Mouse (Mus musculus) heart, embryonic 11.5 days (tissue): ENCODE data around the gene Ghrh. TPM values are rescaled to one million over a fixed set of nuclear protein-coding genes. Genes with fewer than 3 reads are reported as not detected.

Experiments used
- ATAC-seq: fragments of 200-750 bp; cut with Nextera tagmentation; replicated peaks from 2 replicates; pipeline ENCODE4 v1.8.0; 2017; ENCODE audit warnings: moderate library complexity; ENCODE audit not compliant: insufficient number of reproducible peaks, low FRiP score, low TSS enrichment
- H3K27ac ChIP-seq: fragments of 300-500 bp; sonication (generic); 2 replicates; pipeline ENCODE4 v1.5.1; 2014; ENCODE audit warnings: mild to moderate bottlenecking, low read depth, low read length
- H3K27me3 ChIP-seq: fragments of 300-500 bp; sonication (generic); 2 replicates; pipeline ENCODE4 v1.6.1; 2014; ENCODE audit warnings: mild to moderate bottlenecking, low read length, mixed read lengths; ENCODE audit not compliant: control insufficient read depth, insufficient read depth
- H3K36me3 ChIP-seq: fragments of 300-500 bp; sonication (generic); 2 replicates; pipeline ENCODE4 v1.6.1; 2014; ENCODE audit warnings: mild to moderate bottlenecking, low read length, moderate library complexity, mixed read lengths; ENCODE audit not compliant: control insufficient read depth, insufficient read depth
- H3K4me1 ChIP-seq: fragments of 300-500 bp; sonication (generic); 2 replicates; pipeline ENCODE4 v1.6.1; 2014; ENCODE audit warnings: low read length; ENCODE audit not compliant: control insufficient read depth, insufficient read depth
- H3K4me2 ChIP-seq: fragments of 300-500 bp; sonication (generic); 2 replicates; pipeline ENCODE4 v1.6.1; 2014; ENCODE audit warnings: mild to moderate bottlenecking, moderate library complexity
- H3K4me3 ChIP-seq: fragments of 300-500 bp; sonication (generic); 2 replicates; pipeline ENCODE4 v1.5.1; 2014; ENCODE audit warnings: low read depth, low read length
- H3K9ac ChIP-seq: fragments of 300-500 bp; sonication (generic); 2 replicates; pipeline ENCODE4 v1.6.1; 2014; ENCODE audit warnings: mild to moderate bottlenecking, low read depth, low read length, moderate library complexity
- H3K9me3 ChIP-seq: fragments of 300-500 bp; sonication (generic); replicated peaks from 2 replicates; pipeline ENCODE4 v1.6.1; 2016; ENCODE audit warnings: low read length; ENCODE audit not compliant: control insufficient read depth
- WGBS: fragments of 180-500 bp; shearing (Covaris S2); extraction: QIAGEN DNeasy Blood & Tissue Kit; methylation state at CpG from one replicate; pipeline ENCODE4 v1.1.7; 2014; ENCODE audit not compliant: insufficient replicate concordance; 5-methylcytosine and 5-hydroxymethylcytosine counted together
- polyA plus RNA-seq: library from polyadenylated mRNA; unstranded; fragments of >200 nt; fragmentation: Nextera tagmentation; extraction: Ambion mirVana; gene quantifications from 2 replicates; pipeline ENCODE4 v1.2.1, GENCODE M21; 2014

Gene Ghrh
- polyA plus RNA-seq, 1 experiment from 2014 or later: not detected

DNA sequence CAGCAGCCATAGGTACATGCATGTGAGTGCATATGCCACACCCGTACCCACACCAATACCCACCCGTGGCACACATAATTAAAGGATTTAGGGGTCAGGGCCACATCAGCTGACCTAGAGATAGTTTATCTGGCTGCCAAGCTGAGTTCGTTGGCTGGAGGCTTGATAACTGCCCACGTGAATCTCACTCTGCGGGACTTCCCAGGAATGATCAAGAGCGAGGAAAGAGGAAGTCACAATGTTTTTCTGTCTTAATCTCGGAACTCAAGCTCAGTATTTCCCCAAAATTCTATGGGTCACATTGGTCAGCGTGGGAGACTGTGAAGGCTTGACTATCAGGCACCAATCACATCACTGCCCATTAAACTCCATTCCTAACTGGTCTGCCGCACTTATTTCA is 19.5 kb upstream of the Ghrh start:
- no peak for ATAC-seq
- no peaks in the 10 kb centered on the region for H3K27me3 ChIP-seq
- H3K4me2 ChIP-seq: peak overlapping the region; percentile 91
- WGBS: 59% methylated on average over 9 of the region's 9 CpGs
- H3K9ac ChIP-seq: peak overlapping the region; percentile 94
- peak overlapping the region; percentile 90 for H3K4me3 ChIP-seq
- peaks cover 20% of the 10 kb centered on the region for H3K4me1 ChIP-seq
- no peak overlapping the region for H3K27ac ChIP-seq
- no peaks in the 10 kb centered on the region for H3K9me3 ChIP-seq
- no peaks in the 10 kb centered on the region for H3K36me3 ChIP-seq

DNA sequence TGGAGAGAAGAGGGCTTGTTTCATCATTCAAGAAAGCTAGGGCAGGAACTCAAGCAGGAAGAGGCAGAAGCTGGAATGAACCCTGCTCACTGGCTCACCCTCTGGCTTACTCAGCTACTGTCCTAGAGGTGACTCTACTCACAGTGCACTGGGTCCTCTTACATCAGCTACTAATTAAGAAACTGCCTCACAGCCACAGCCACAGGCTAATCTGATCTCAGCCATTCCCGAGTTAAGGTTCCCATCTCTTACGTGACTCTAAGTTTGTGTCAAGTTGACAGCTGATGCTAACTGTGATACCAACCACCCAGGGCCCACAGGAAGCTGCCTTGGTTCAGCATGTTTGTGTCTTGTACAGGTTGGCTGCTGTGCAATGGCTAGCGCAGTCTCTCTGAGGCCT is 15.7 kb upstream of the Ghrh start:
- Histone ChIP-seq H3K27ac (no peak overlapping the region), H3K9me3 (no peaks in the 10 kb centered on the region), H3K36me3 (no peaks in the 10 kb centered on the region), H3K4me1 (peaks cover 10% of the 10 kb centered on the region), H3K9ac (no peak overlapping the region), H3K27me3 (no peaks in the 10 kb centered on the region), H3K4me3 (no peak overlapping the region), H3K4me2 (no peak overlapping the region)
- no peak for ATAC-seq
- WGBS: 64% methylated on average over 3 of the region's 3 CpGs

DNA sequence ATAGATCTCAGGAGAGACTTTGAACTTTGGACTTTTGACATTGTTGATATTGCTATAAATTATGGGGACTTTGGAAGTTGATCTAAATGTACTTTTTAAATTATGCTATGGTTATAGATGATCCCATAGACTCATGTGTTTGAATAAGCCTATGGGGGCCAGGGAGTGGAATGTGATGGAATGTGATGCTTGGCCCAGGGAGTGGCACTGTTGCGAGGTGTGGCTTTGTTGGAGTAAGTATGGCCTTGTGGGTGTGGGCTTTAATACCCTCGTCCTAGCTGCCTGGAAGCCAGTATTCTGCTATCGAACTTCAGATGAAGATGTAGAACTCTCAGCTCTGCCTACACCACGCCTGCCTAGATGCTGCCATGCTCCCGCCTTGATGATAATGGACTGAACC is 12.7 kb upstream of the Ghrh start:
- Histone ChIP-seq H3K9ac (no peak overlapping the region), H3K4me3 (no peak overlapping the region), H3K27ac (no peak overlapping the region), H3K9me3 (no peaks in the 10 kb centered on the region), H3K4me1 (peaks cover 5% of the 10 kb centered on the region; the same call in 1 of the 2 replicates), H3K27me3 (no peaks in the 10 kb centered on the region), H3K4me2 (no peak overlapping the region), H3K36me3 (no peaks in the 10 kb centered on the region)
- 79% methylated on average over 5 of the region's 5 CpGs for WGBS
- no peak for ATAC-seq

DNA sequence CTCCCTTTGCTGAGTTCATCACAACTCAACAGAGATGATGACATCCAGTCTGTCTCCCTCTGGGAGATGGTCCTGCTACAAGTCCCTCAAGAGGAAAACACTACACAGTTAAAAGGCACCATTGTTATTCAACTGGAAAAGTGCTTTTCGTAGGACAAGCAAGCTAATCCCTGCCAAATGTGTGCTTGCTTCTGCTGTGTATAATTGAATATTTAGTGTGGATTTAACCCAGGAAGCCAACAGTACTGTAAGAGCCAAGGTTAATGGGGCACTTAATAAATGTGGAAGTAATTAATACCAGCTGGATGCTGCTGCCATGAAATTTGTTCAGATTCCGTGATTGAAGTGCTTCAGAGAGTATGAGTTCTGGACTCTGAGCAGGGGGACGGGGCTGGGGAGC is 6.8 kb upstream of the Ghrh start:
- no peaks in the 10 kb centered on the region for H3K36me3 ChIP-seq
- 83% methylated on average over 3 of the region's 3 CpGs for WGBS
- no peaks in the 10 kb centered on the region for H3K27me3 ChIP-seq

DNA sequence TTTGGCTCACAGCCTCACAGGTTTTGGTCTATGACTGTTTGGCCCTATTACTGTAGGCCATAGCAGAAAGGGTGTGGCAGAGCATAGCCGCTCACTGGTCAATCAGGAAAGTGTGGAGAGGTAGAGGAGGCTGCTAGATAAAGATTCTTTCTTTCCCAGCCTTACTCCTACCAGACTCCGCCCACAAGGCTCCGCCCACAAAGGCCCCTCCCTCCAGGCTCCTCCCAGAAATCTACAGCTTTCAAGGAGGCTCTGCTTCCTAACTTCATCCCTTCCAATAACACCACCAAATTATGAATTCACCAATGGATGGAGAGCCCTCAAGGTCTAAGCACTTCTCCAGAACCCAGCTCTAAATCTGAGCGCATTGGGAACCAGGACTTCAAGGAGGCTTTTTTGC is 5.9 kb upstream of the Ghrh start:
- WGBS: 58% methylated on average over 4 of the region's 4 CpGs
- no peak for ATAC-seq
- no peaks in the 10 kb centered on the region for H3K9me3 ChIP-seq
- H3K9ac ChIP-seq: no peak overlapping the region
- no peak overlapping the region for H3K4me2 ChIP-seq
- H3K4me1 ChIP-seq: no peaks in the 10 kb centered on the region
- H3K27me3 ChIP-seq: no peaks in the 10 kb centered on the region
- H3K36me3 ChIP-seq: no peaks in the 10 kb centered on the region
- H3K27ac ChIP-seq: no peak overlapping the region
- no peak overlapping the region for H3K4me3 ChIP-seq

More for the DNA sequence above, 6.8 kb upstream of the Ghrh start:
- Histone ChIP-seq H3K9me3 (no peaks in the 10 kb centered on the region), H3K4me2 (no peak overlapping the region), H3K4me3 (no peak overlapping the region), H3K27ac (no peak overlapping the region), H3K4me1 (no peaks in the 10 kb centered on the region), H3K9ac (no peak overlapping the region)
- no peak for ATAC-seq

DNA sequence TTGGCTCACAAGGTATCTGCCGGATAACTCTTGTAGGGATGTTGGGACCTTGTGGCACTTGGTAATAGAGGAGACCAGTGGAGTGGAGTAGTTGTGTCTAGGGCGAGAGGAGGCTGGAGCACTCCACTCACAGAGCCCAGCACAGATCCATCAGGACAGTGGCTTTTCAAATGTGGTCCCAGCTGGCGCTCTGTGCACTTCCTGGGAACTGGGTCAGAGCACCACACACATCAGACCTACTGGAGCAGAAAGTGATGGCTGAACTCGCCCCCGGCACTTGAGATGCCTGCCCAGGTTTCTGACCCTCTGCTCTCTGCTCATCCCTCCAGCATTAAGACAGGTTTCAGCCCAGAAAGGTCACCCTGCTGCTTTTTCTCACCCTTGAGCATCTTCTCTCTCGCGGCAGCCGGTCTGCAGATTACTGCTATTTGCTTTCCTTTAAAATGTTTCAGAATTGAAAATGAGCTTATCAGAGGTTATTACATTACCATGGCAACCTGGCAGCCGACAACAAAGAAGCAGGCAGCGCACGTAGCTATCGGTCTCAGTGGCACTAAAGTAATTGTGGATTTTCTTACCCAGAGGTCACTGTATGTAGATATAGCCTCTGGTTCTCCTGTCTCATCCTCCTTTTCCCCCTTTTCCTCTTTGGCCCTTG is 1.9 kb upstream of the Ghrh start:
- H3K4me1 ChIP-seq: peaks cover 6% of the 10 kb centered on the region; the same call in 1 of the 2 replicates
- no peak overlapping the region for H3K27ac ChIP-seq
- H3K4me2 ChIP-seq: no peak overlapping the region
- no peak overlapping the region for H3K4me3 ChIP-seq
- no peaks in the 10 kb centered on the region for H3K36me3 ChIP-seq
- H3K9ac ChIP-seq: no peak overlapping the region
- no peaks in the 10 kb centered on the region for H3K27me3 ChIP-seq
- ATAC-seq: no peak
- H3K9me3 ChIP-seq: no peaks in the 10 kb centered on the region
- WGBS: 55% methylated on average over 12 of the region's 12 CpGs

DNA sequence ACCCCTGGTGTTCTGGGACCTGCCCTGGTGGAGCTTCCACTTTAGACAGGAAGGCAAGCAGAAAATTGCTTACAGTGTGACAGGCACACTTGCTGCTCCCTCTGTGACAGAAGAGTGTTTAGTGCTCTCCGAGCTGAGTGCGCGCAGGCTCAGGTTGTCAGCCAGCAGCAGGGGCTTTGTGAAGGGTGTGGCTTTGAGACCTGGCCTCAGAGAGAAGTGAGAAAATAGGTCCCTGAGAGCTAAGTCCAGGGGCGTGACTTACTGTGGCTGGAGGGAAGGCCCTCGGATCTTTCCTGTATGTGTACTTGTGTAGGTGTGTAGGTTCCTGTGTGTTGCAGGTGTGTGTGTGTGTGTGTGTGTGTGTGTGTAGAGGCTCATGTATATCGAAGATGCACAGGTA is 4.0 kb downstream of the Ghrh start:
- WGBS: 62% methylated on average over 6 of the region's 6 CpGs
- H3K4me3 ChIP-seq: no peak overlapping the region
- H3K9ac ChIP-seq: no peak overlapping the region
- peaks cover 6% of the 10 kb centered on the region; the same call in 1 of the 2 replicates for H3K4me1 ChIP-seq
- H3K36me3 ChIP-seq: no peaks in the 10 kb centered on the region
- no peak for ATAC-seq
- no peaks in the 10 kb centered on the region for H3K9me3 ChIP-seq
- H3K4me2 ChIP-seq: no peak overlapping the region
- H3K27me3 ChIP-seq: no peaks in the 10 kb centered on the region
- no peak overlapping the region for H3K27ac ChIP-seq

DNA sequence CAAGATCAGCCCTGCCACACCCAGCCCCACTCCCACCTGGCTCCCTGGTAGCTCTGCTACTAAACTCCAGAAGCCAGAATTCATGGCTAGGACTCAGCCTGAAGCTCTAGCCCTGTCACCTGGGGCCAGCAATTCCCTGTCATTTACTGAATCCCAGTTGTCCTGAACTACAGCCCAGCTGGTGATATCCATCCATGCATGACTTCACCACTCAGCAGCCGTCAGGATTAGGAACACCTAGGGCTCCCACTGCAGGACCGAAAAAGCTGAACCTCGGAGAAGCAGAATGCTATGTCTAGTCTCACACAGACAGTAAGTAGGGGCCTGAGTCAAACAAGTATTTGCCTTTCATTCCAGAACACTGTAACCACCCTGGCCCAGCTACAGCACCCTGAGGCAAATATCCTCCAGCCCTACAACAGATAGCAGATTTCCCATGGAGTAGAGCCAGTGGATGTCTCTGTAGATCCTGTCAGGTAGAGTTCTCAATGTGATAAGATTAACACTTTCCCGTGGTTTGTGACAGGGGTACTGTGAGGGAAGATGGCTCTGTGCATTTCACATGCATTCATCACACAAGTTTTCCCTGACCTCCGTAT is 4.9 kb downstream of the Ghrh start:
- ATAC-seq: no peak
- Histone ChIP-seq H3K36me3 (no peaks in the 10 kb centered on the region), H3K4me1 (peaks cover 5% of the 10 kb centered on the region), H3K27ac (no peak overlapping the region), H3K9ac (no peak overlapping the region), H3K27me3 (no peaks in the 10 kb centered on the region), H3K9me3 (no peaks in the 10 kb centered on the region), H3K4me3 (no peak overlapping the region), H3K4me2 (no peak overlapping the region)
- 49% methylated on average over 5 of the region's 5 CpGs for WGBS
